Mouse (Mus musculus): ENCODE data around the gene Herpud2.
A peak's percentile ranks its signal among the peaks of the same experiment; 100 is the strongest.
"Not testable (repeated sequence)": the region's sequence is repeated elsewhere in the genome, so short reads cannot be mapped to it uniquely, and the experiment has no call there.

Herpud2 gene

GRCm38 (mm10) chr9:25145925-25146324, 5.7 kb downstream of the Herpud2 start:
- DNase-seq (ENCODE audit: low spot score in 2 of 2) = no peak

DNA sequence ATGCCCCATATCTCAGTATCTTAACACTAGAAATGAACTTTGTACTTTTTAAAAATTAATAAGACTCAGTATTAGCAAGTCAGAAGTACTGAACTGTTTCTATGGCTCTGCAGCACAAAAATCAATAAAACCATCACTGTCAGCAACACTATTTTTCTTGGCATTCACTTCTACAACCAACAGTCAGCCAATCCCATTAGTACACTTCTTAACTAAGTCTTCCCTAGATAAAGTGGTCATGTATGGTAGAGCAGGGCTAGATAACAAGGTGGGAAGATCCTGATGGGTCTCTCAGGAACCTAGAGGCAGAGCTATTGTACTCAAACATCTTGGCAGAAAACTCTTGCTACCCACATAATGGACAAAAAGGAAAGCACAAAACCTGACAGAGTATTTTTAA, 7.7 kb downstream of the Herpud2 start:
- no peak for DNase-seq (ENCODE audit: low spot score in 2 of 2)

DNA sequence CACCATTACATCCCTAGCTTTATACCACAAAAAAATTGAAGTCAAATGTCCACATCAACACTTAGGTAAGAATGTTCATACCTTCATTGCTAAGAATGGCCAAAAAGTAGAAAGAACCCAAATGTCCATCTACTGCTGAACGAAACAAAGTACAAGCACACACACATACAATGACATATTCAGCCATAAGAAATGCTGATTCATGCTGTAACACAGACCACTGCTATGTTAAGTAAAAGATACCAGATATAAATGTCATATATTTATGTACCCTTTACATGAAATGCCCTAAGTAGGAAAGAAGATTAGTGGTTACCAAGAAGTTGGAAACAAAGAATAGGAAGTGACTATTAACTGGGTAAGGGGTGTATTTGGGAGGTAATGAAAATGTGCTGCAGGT, 8.6 kb downstream of the Herpud2 start:
- DNase-seq (ENCODE audit: low spot score in 2 of 2) = no peak

DNA sequence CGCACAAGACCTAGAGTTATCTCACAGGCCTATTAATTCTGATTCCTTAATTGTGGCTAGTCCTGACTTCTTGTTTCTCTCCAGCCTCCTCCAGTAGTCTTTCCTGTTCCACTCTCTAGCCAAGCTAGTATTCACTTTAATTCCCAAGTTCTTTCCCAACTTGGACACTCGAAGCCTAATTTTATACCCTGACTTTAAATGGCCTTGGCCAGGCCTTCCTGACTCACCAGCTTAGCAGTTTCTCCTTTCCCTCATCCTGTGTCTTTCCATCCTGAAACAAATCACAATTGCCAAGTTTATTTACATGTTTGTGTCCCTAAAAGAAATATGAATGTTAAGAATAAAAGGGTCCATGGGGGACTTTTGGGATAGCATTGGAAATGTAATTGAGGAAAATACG, 9.6 kb downstream of the Herpud2 start:
- no peak for DNase-seq (ENCODE audit: low spot score in 2 of 2)

DNA sequence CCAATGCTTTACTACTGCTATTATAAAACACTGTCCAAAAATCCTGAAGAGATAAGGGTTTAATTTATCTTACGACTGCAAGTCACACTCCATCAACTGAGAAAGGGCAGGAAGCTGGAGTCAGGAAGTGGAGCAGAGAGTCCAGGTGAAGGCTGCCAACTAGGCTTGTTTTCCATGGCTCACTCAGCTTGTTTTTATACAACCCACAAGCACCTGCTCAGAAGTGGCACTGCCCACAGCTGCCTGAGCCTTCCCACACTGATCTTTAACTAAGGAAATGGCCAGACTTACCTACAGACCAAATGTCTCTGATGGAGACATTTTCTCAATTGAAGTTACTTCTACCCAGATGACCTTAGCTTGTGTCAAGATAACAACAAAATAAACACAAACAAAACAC, 11.3 kb downstream of the Herpud2 start:
- no peak for DNase-seq (ENCODE audit: low spot score in 2 of 2)

GRCm38 (mm10) chr9:25138900-25139299, 12.7 kb downstream of the Herpud2 start:
- no peak for DNase-seq (ENCODE audit: low spot score in 2 of 2)

GRCm38 (mm10) chr9:25132920-25133319, 18.7 kb downstream of the Herpud2 start:
- no peak for DNase-seq (ENCODE audit: low spot score in 2 of 2)

DNA sequence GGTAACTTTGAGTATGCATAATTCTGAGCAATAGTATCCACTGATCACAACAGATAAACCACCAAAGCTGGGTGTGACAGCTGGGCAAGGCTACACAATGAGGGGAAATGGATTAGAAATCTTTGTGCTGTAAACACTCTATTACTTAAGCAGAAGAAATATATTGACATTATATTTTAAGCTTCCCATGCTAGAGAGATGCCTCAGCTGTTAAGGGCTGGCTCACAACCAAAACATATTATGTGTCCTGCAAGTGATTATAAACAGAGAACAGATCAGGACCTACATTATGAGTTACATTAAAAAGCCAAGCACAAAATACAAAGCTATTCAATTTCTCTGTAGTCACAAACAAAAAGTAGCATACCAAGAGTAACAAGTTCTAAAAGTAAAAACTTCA, 19.4 kb downstream of the Herpud2 start:
- DNase-seq (ENCODE audit: low spot score in 2 of 2) = no peak

- DNase-seq (ENCODE audit: low spot score in 2 of 2) = no peak
These were observed 27.6 kb downstream of the Herpud2 start for GRCm38 (mm10) chr9:25124048-25124447.

GRCm38 (mm10) chr9:25123590-25123989, 28.0 kb downstream of the Herpud2 start:
- DNase-seq (ENCODE audit: low spot score in 2 of 2) = not testable (repeated sequence)

DNA sequence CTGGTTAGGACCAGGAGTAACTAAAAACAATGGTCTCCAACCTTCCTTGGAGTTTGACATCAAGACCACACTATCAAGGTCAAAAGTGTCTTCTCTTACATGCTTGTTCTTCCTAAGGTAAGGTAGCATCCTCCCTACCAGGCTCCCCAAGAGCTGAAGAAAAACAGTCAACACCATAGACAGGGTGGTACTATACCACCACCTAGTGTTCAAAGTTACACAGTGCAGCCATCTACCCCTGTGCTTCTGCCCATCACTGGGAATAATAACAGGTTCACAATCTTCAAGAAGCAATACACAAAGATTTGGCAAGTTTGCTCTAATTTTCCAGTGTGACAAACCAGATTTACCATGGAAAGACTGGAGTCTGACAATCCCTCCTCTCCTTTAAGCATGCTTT, 47.0 kb downstream of the Herpud2 start:
- peak in 1 of 2 experiments; percentile 32 for DNase-seq (ENCODE audit: low spot score in 2 of 2)

GRCm38 (mm10) chr9:25102881-25103280, 48.7 kb downstream of the Herpud2 start:
- no peak for DNase-seq (ENCODE audit: low spot score in 2 of 2)

DNA sequence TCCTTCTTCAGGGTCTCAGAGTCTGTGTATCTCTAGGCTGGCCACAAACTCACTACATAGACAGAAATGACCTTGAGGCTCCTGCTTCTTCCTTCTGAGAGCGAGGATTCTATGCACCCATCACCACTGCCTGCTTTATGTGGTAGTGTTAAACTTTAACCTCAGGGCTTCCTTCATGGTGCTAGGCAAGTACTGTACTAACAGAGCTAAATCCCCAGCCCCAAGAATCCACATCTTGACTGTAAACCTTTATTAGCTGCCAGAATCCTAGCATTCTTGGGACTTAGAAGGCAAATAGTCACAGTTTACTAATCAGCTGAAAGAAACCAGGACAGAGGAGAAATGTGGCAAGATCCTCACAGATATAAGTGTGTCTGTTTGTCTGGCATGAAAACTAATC, 60.8 kb downstream of the Herpud2 start:
- DNase-seq (ENCODE audit: low spot score in 2 of 2) = no peak

DNA sequence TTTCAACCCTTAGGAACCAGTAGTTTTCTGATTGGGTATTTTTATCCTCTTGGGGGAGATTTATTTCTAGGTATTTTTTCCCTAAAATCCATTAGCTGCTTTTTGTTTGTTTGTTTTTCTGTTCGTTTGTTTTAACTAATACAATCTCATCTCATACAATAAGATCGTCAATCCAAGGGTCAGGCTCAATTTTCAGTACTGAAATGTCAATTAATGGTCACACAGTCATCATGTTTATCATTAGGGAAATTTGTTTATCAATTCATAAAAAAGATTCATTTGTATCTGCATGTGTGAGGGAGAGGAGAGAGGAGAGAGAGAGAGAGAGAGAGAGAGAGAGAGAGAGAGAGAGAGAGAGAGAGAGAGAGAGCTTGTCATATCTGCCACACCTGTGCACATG, 62.5 kb downstream of the Herpud2 start, which contains the start of gene Gm10181:
Gm10181 (plus strand) TSS at position 301 of the 400 bp plus-strand sequence.
- no peak for DNase-seq (ENCODE audit: low spot score in 2 of 2)

- no peak for DNase-seq (ENCODE audit: low spot score in 2 of 2)
These were observed 75.1 kb downstream of the Herpud2 start for GRCm38 (mm10) chr9:25076505-25076904.

- peak; percentile 24 to 37 for DNase-seq (ENCODE audit: low spot score in 2 of 2)
These were observed 75.6 kb downstream of the Herpud2 start for GRCm38 (mm10) chr9:25075977-25076376.

DNA sequence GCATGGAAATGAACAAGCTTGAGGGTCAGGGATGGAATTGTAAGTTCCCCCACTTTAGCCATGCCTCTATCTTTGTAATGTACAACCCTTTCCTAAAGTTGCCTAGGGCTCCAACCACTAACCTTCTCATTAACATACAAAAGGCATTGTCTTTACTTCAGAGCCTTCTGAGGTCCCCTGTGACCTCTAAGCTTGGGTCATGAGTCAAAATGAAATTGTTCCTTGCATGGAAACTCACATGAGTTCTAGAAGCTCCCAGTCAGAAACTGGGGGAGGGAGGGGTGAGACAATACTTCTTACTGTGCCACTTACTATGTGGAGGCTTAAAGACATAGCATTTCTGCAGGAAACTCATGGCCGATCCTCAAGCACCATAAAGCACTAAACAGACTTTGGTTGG, 79.0 kb downstream of the Herpud2 start:
- no peak for DNase-seq (ENCODE audit: low spot score in 2 of 2)

DNA sequence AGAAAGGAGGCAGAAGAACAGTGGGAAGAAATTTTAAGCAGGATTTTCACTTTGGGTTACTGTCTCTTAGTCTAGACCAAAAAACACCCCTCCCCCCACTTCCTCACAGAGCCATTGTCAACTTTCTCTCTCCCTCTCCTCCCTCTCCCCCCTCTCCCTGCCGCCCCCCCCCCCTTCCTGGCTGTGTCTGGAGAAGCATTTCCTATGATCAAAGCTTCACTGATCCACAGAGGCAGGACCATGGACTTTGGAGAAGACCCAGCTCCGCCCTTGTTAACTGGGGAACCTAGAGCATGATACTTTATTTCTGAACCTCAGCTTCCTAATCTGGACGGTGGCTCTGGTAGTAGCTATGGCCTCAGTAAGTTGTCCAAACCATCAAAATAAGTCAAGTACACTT, 92.9 kb downstream of the Herpud2 start:
- no peak for DNase-seq (ENCODE audit: low spot score in 2 of 2)
